8 mouse cellular contexts compared by ENCODE assay signal in the genomic region with DNA sequence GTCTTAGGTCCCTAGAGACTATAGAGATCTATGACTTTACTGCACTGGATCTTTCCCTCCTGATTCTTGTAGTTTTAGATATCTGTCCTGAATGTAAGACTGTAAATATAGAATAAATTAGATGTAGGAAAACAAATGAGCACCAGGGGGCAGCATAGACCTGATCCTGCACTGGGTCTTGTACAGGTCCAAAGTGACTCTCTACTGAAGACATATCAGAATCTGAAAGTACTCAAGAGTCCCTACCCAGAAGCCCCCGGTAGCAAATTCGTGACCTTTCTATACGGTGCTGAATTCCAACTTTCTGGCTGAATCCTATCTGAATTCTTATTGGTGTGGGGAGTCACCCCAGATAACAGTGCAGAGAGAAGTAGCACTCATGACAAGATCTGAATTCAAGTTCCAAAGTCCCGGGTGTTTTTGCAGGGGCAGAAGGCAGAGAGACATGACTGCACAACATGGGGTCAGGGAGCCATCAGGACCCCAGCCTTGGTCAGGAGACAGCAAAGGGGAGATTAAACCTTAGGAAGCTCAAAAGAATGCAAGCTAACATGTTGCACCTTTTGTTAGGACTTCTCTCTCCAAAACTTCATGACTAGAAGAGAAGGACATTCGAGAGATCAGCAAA.
DNase-seq lines count a peak whose midpoint lies in the region; ATAC-seq lines count a peak whose summit lies in the region.

No protein-coding gene starts in this region.

- DNase-seq in frontal cortex, postnatal 14 days (ENCODE audit: low spot score in 2 of 2) = no peak
- DNase-seq in embryo, embryonic 10.5 days (ENCODE audit: low spot score) = peak; percentile 87
- DNase-seq in retina, embryonic 14.5 days (ENCODE audit: low spot score) = peak; percentile 93

- 38% methylated on average over 5 of the region's 5 CpGs for WGBS in heart, embryonic 14.5 days
- 56% methylated on average over 5 of the region's 5 CpGs for WGBS in kidney, embryonic 15.5 days
- WGBS in lung, embryonic 15.5 days = 45% methylated on average over 5 of the region's 5 CpGs

- H3K9ac ChIP-seq in heart, embryonic 14.5 days (ENCODE audit: low read length) = no peak overlapping the region
- H3K9ac ChIP-seq in kidney, embryonic 15.5 days = no peak overlapping the region
- H3K9ac ChIP-seq in lung, embryonic 15.5 days = no peak overlapping the region

- 0 out of 2 replicates have a peak overlapping the region, but pooled peaks have one; percentile 22 for H3K4me2 ChIP-seq in heart, embryonic 14.5 days (ENCODE audit: low read length)
- no peak overlapping the region for H3K4me2 ChIP-seq in kidney, embryonic 15.5 days
- no peak overlapping the region for H3K4me2 ChIP-seq in lung, embryonic 15.5 days

- H3K27ac ChIP-seq in heart, embryonic 14.5 days (replicated peaks in 1 of 2; ENCODE audit: control insufficient read depth in 1 of 2, insufficient read depth in 1 of 2, low read depth in 2 of 2, low read length in 2 of 2) = no peak overlapping the region
- H3K27ac ChIP-seq in kidney, embryonic 15.5 days = no peak overlapping the region
- no peak overlapping the region for H3K27ac ChIP-seq in lung, embryonic 15.5 days

- no peaks in the 10 kb centered on the region for H3K27me3 ChIP-seq in heart, embryonic 14.5 days (ENCODE audit: control insufficient read depth, insufficient read depth, low read length)
- H3K27me3 ChIP-seq in kidney, embryonic 15.5 days = no peaks in the 10 kb centered on the region
- no peaks in the 10 kb centered on the region for H3K27me3 ChIP-seq in lung, embryonic 15.5 days

- 0 out of 4 replicates have a peak, but pooled peaks cover 0 to 3% of the 10 kb centered on the region in 2 experiments for H3K4me1 ChIP-seq in heart, embryonic 14.5 days (ENCODE audit: control insufficient read depth in 2 of 2, insufficient read depth in 2 of 2, low read length in 2 of 2)
- H3K4me1 ChIP-seq in kidney, embryonic 15.5 days = peaks cover 6% of the 10 kb centered on the region; the same call in 1 of the 2 replicates
- no peaks in the 10 kb centered on the region for H3K4me1 ChIP-seq in lung, embryonic 15.5 days

- H3K9me3 ChIP-seq in heart, embryonic 14.5 days (ENCODE audit: control insufficient read depth, low read length) = no peaks in the 10 kb centered on the region
- no peaks in the 10 kb centered on the region for H3K9me3 ChIP-seq in kidney, embryonic 15.5 days (replicated peaks)
- no peaks in the 10 kb centered on the region for H3K9me3 ChIP-seq in lung, embryonic 15.5 days

- no peak overlapping the region for H3K4me3 ChIP-seq in heart, embryonic 14.5 days (ENCODE audit: control insufficient read depth in 1 of 2, insufficient read depth in 1 of 2, low read depth in 1 of 2, low read length in 2 of 2)
- H3K4me3 ChIP-seq in kidney, embryonic 15.5 days (replicated peaks) = no peak overlapping the region
- H3K4me3 ChIP-seq in lung, embryonic 15.5 days = no peak overlapping the region

- no peaks in the 10 kb centered on the region for H3K36me3 ChIP-seq in heart, embryonic 14.5 days (ENCODE audit: control insufficient read depth, insufficient read depth, low read length)
- H3K36me3 ChIP-seq in kidney, embryonic 15.5 days = no peaks in the 10 kb centered on the region
- no peaks in the 10 kb centered on the region for H3K36me3 ChIP-seq in lung, embryonic 15.5 days

- peak; percentile 74 for ATAC-seq in frontal cortex, adult (ENCODE audit: low TSS enrichment)
- ATAC-seq in activated CD4-positive, CD25-positive, alpha-beta regulatory T cell, adult 4 months = peak; percentile 66
- no peak for ATAC-seq in heart, embryonic 14.5 days (ENCODE audit: insufficient number of reproducible peaks, insufficient read depth, low FRiP score, low read depth)
- ATAC-seq in kidney, embryonic 15.5 days (replicated peaks; ENCODE audit: low FRiP score) = peak; percentile 74
- ATAC-seq in lung, embryonic 15.5 days (ENCODE audit: borderline replicate concordance, extremely low read depth, low FRiP score, low TSS enrichment) = peak; percentile 62; the same call in 1 of the 2 replicates

Comparison
In these comparisons a context has a peak if more than half of its experiments do, and no peak if none do; other contexts are left out.
1. DNase-seq: peak in embryo, embryonic 10.5 days (single experiment) and retina, embryonic 14.5 days (single experiment); none in frontal cortex, postnatal 14 days (0 of 2).